Mouse (Mus musculus): ENCODE measurements around the gene Rasgef1b. TPM values are rescaled to one million over a fixed set of nuclear protein-coding genes. Genes with fewer than 3 reads are reported as not detected.

Gene Rasgef1b
- polyA plus RNA-seq, 1 experiment from 2014 or later = 59.7 TPM

GRCm38 (mm10) chr5:99720554-99720953, 8.3 kb downstream of the Rasgef1b start:
- H3K27ac ChIP-seq (ENCODE audit: low read length) = no peak overlapping the region
- H3K27me3 ChIP-seq (ENCODE audit: control insufficient read depth, insufficient read depth, low read depth, low read length) = no peaks in the 10 kb centered on the region
- WGBS = 38% methylated on average over 2 of the region's 2 CpGs
- H3K9me3 ChIP-seq (replicated peaks; ENCODE audit: control insufficient read depth, low read length, poor library complexity, severe bottlenecking) = no peaks in the 10 kb centered on the region
- no peak for ATAC-seq
- no peaks in the 10 kb centered on the region for H3K36me3 ChIP-seq (ENCODE audit: control insufficient read depth, insufficient read depth, low read length)
- H3K4me3 ChIP-seq (ENCODE audit: low read depth, low read length) = no peak overlapping the region
- H3K4me1 ChIP-seq (ENCODE audit: control insufficient read depth, insufficient read depth, low read length) = peaks cover 9% of the 10 kb centered on the region
- no peak overlapping the region for H3K9ac ChIP-seq (ENCODE audit: low read depth, low read length)
- H3K4me2 ChIP-seq (ENCODE audit: low read length) = no peak overlapping the region

GRCm38 (mm10) chr5:99717917-99718316, 10.9 kb downstream of the Rasgef1b start:
- Histone ChIP-seq H3K4me3 (ENCODE audit: low read depth, low read length) (no peak overlapping the region), H3K9me3 (replicated peaks; ENCODE audit: control insufficient read depth, low read length, poor library complexity, severe bottlenecking) (no peaks in the 10 kb centered on the region), H3K9ac (ENCODE audit: low read depth, low read length) (no peak overlapping the region), H3K4me2 (ENCODE audit: low read length) (no peak overlapping the region), H3K27ac (ENCODE audit: low read length) (0 out of 2 replicates have a peak overlapping the region, but pooled peaks have one; percentile 41), H3K4me1 (ENCODE audit: control insufficient read depth, insufficient read depth, low read length) (peaks cover 17% of the 10 kb centered on the region), H3K27me3 (ENCODE audit: control insufficient read depth, insufficient read depth, low read depth, low read length) (no peaks in the 10 kb centered on the region), H3K36me3 (ENCODE audit: control insufficient read depth, insufficient read depth, low read length) (no peaks in the 10 kb centered on the region)
- no peak for ATAC-seq
- 72% methylated on average over 8 of the region's 8 CpGs for WGBS

DNA sequence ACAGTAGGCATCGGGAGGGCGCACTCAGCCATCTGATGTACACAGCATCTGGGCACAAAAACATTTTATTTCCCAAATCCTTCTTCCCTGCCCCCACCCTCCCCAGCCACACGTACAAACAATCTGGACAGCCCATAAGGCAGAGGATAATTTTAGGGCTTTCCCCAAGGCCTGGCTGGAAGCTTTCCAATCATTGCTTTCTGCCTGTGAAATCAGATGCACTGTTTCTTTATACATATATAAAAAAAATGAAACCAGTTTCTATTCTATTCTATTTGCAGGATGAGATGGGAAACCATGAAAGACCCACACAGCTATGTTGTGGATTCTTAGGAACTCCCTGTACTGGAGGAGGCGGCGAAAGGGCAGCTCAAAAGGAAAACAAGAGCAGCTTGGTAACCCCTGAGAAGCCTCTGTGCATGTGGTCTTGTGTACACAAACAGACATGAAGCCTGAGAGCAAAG, 13.6 kb downstream of the Rasgef1b start:
- peak overlapping the region; percentile 18; the same call in 1 of the 2 replicates for H3K4me2 ChIP-seq (ENCODE audit: low read length)
- no peak overlapping the region for H3K4me3 ChIP-seq (ENCODE audit: low read depth, low read length)
- no peaks in the 10 kb centered on the region for H3K36me3 ChIP-seq (ENCODE audit: control insufficient read depth, insufficient read depth, low read length)
- H3K27ac ChIP-seq (ENCODE audit: low read length) = peak overlapping the region; percentile 62
- no peak overlapping the region for H3K9ac ChIP-seq (ENCODE audit: low read depth, low read length)
- no peaks in the 10 kb centered on the region for H3K27me3 ChIP-seq (ENCODE audit: control insufficient read depth, insufficient read depth, low read depth, low read length)
- peaks cover 13% of the 10 kb centered on the region for H3K4me1 ChIP-seq (ENCODE audit: control insufficient read depth, insufficient read depth, low read length)
- no peak for ATAC-seq
- H3K9me3 ChIP-seq (replicated peaks; ENCODE audit: control insufficient read depth, low read length, poor library complexity, severe bottlenecking) = no peaks in the 10 kb centered on the region
- 39% methylated on average over 5 of the region's 5 CpGs for WGBS

- no peak overlapping the region for H3K4me2 ChIP-seq (ENCODE audit: low read length)
- H3K9ac ChIP-seq (ENCODE audit: low read depth, low read length) = no peak overlapping the region
- H3K27me3 ChIP-seq (ENCODE audit: control insufficient read depth, insufficient read depth, low read depth, low read length) = no peaks in the 10 kb centered on the region
- H3K36me3 ChIP-seq (ENCODE audit: control insufficient read depth, insufficient read depth, low read length) = no peaks in the 10 kb centered on the region
- peaks cover 11% of the 10 kb centered on the region for H3K4me1 ChIP-seq (ENCODE audit: control insufficient read depth, insufficient read depth, low read length)
- 93% methylated on average over 2 of the region's 2 CpGs for whole genome bisulfite sequencing
- no peaks in the 10 kb centered on the region for H3K9me3 ChIP-seq (replicated peaks; ENCODE audit: control insufficient read depth, low read length, poor library complexity, severe bottlenecking)
- no peak for ATAC-seq
- no peak overlapping the region for H3K4me3 ChIP-seq (ENCODE audit: low read depth, low read length)
- H3K27ac ChIP-seq (ENCODE audit: low read length) = no peak overlapping the region
These were observed 16.9 kb downstream of the Rasgef1b start for GRCm38 (mm10) chr5:99711947-99712346.

GRCm38 (mm10) chr5:99708706-99709105, 20.2 kb downstream of the Rasgef1b start:
- no peak overlapping the region for H3K4me2 ChIP-seq (ENCODE audit: low read length)
- no peaks in the 10 kb centered on the region for H3K27me3 ChIP-seq (ENCODE audit: control insufficient read depth, insufficient read depth, low read depth, low read length)
- H3K4me1 ChIP-seq (ENCODE audit: control insufficient read depth, insufficient read depth, low read length) = no peaks in the 10 kb centered on the region
- no peaks in the 10 kb centered on the region for H3K36me3 ChIP-seq (ENCODE audit: control insufficient read depth, insufficient read depth, low read length)
- no peak for ATAC-seq
- H3K4me3 ChIP-seq (ENCODE audit: low read depth, low read length) = no peak overlapping the region
- no peaks in the 10 kb centered on the region for H3K9me3 ChIP-seq (replicated peaks; ENCODE audit: control insufficient read depth, low read length, poor library complexity, severe bottlenecking)
- H3K27ac ChIP-seq (ENCODE audit: low read length) = no peak overlapping the region
- WGBS = 43% methylated on average over 6 of the region's 6 CpGs
- no peak overlapping the region for H3K9ac ChIP-seq (ENCODE audit: low read depth, low read length)

DNA sequence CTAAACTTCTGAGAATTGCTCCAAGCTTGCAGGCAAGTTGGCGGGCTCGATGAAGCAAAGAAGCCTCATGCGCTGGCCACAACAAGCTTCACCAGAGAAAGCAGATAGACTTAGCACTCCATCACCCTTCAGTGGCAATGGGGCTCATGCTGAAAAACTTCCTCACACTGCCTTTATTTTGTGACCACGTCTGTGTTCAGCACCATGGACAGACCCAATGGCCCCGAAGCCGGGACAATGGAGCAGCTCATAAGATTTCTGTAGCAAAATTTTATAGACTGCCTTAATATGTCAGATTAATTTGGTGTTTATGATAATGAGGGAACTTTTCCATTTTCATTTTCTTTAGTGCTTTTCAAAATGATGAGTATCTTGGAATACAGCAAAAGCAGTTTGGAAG, 21.6 kb downstream of the Rasgef1b start:
- H3K9me3 ChIP-seq (replicated peaks; ENCODE audit: control insufficient read depth, low read length, poor library complexity, severe bottlenecking) = no peaks in the 10 kb centered on the region
- H3K27ac ChIP-seq (ENCODE audit: low read length) = no peak overlapping the region
- H3K9ac ChIP-seq (ENCODE audit: low read depth, low read length) = no peak overlapping the region
- WGBS = 35% methylated on average over 6 of the region's 6 CpGs
- H3K4me3 ChIP-seq (ENCODE audit: low read depth, low read length) = no peak overlapping the region
- no peaks in the 10 kb centered on the region for H3K27me3 ChIP-seq (ENCODE audit: control insufficient read depth, insufficient read depth, low read depth, low read length)
- no peak overlapping the region for H3K4me2 ChIP-seq (ENCODE audit: low read length)
- no peak for ATAC-seq
- no peaks in the 10 kb centered on the region for H3K4me1 ChIP-seq (ENCODE audit: control insufficient read depth, insufficient read depth, low read length)
- no peaks in the 10 kb centered on the region for H3K36me3 ChIP-seq (ENCODE audit: control insufficient read depth, insufficient read depth, low read length)

DNA sequence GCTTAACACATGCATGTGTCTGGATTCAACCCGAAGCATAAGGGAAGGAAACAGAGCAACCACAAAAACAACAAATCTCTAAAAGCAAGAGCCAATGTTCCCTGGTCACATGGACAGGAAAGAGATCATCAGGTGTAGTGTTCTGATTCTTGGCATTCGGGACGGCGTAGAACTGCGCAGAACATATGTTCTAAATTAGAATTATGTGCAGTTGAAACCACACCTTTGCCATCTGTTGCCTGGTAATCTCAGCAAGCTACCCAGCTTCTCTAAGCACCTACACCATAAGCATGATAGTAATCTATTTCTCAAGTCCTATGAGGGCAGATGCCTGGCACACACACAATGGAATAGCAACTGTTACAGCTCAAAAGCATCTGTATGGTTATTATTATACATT, 27.1 kb downstream of the Rasgef1b start:
- Histone ChIP-seq H3K27me3 (ENCODE audit: control insufficient read depth, insufficient read depth, low read depth, low read length) (no peaks in the 10 kb centered on the region), H3K9me3 (replicated peaks; ENCODE audit: control insufficient read depth, low read length, poor library complexity, severe bottlenecking) (no peaks in the 10 kb centered on the region), H3K36me3 (ENCODE audit: control insufficient read depth, insufficient read depth, low read length) (no peaks in the 10 kb centered on the region), H3K4me1 (ENCODE audit: control insufficient read depth, insufficient read depth, low read length) (0 out of 2 replicates have a peak, but pooled peaks cover 2% of the 10 kb centered on the region), H3K4me3 (ENCODE audit: low read depth, low read length) (no peak overlapping the region), H3K4me2 (ENCODE audit: low read length) (no peak overlapping the region), H3K27ac (ENCODE audit: low read length) (no peak overlapping the region), H3K9ac (ENCODE audit: low read depth, low read length) (no peak overlapping the region)
- 92% methylated on average over 5 of the region's 5 CpGs for whole genome bisulfite sequencing
- ATAC-seq = no peak

GRCm38 (mm10) chr5:99694712-99695360, 34.0 kb downstream of the Rasgef1b start:
- H3K4me1 ChIP-seq (ENCODE audit: control insufficient read depth, insufficient read depth, low read length) = peaks cover 5% of the 10 kb centered on the region; the same call in 1 of the 2 replicates
- ATAC-seq = no peak
- H3K4me2 ChIP-seq (ENCODE audit: low read length) = no peak overlapping the region
- 67% methylated on average over 13 of the region's 13 CpGs for WGBS
- no peaks in the 10 kb centered on the region for H3K36me3 ChIP-seq (ENCODE audit: control insufficient read depth, insufficient read depth, low read length)
- H3K9me3 ChIP-seq (replicated peaks; ENCODE audit: control insufficient read depth, low read length, poor library complexity, severe bottlenecking) = no peaks in the 10 kb centered on the region
- no peak overlapping the region for H3K9ac ChIP-seq (ENCODE audit: low read depth, low read length)
- H3K4me3 ChIP-seq (ENCODE audit: low read depth, low read length) = no peak overlapping the region
- H3K27ac ChIP-seq (ENCODE audit: low read length) = no peak overlapping the region
- H3K27me3 ChIP-seq (ENCODE audit: control insufficient read depth, insufficient read depth, low read depth, low read length) = no peaks in the 10 kb centered on the region

- 70% methylated on average over 7 of the region's 7 CpGs for WGBS
- no peaks in the 10 kb centered on the region for H3K36me3 ChIP-seq (ENCODE audit: control insufficient read depth, insufficient read depth, low read length)
- H3K4me2 ChIP-seq (ENCODE audit: low read length) = no peak overlapping the region
- H3K27ac ChIP-seq (ENCODE audit: low read length) = no peak overlapping the region
- peaks cover 13% of the 10 kb centered on the region for H3K4me1 ChIP-seq (ENCODE audit: control insufficient read depth, insufficient read depth, low read length)
- H3K9ac ChIP-seq (ENCODE audit: low read depth, low read length) = no peak overlapping the region
- ATAC-seq = no peak
- H3K27me3 ChIP-seq (ENCODE audit: control insufficient read depth, insufficient read depth, low read depth, low read length) = no peaks in the 10 kb centered on the region
- no peaks in the 10 kb centered on the region for H3K9me3 ChIP-seq (replicated peaks; ENCODE audit: control insufficient read depth, low read length, poor library complexity, severe bottlenecking)
- H3K4me3 ChIP-seq (ENCODE audit: low read depth, low read length) = no peak overlapping the region
These were observed 39.0 kb downstream of the Rasgef1b start for GRCm38 (mm10) chr5:99689909-99690308.

Data from midbrain, embryonic 16.5 days (tissue).